Mouse (Mus musculus): Measurements from ENCODE around the gene Rad51b. TPM values are rescaled to one million over a fixed set of nuclear protein-coding genes. Genes with fewer than 3 reads are reported as not detected.

Gene Rad51b
- total and polyA plus RNA-seq, 3 experiments, result 1.6 to 45.5 (median 22.0) TPM

GRCm38 (mm10) chr12:79695832-79696434, 398.9 kb downstream of the Rad51b start:
- H3K4me1 ChIP-seq (ENCODE audit: insufficient read depth, low read depth, low read length), result peaks cover 6% of the 10 kb centered on the region
- ATAC-seq (ENCODE audit: extremely low read depth, insufficient number of reproducible peaks, low FRiP score, poor library complexity, severe bottlenecking), result no peak
- TF ChIP-seq GATA1 (IDR thresholded peaks at IDR 0.05; ENCODE audit: borderline replicate concordance, low read length) (no peak), POLR2AphosphoS5 (IDR thresholded peaks at IDR 0.05; ENCODE audit: insufficient replicate concordance, low read depth, low read length) (no peak), TAL1 (conservative IDR thresholded peaks at IDR 0.05; ENCODE audit: low read depth, low read length) (no peak), CTCF (IDR thresholded peaks at IDR 0.05; ENCODE audit: low read depth, low read length) (no peak), GATA2 (IDR thresholded peaks at IDR 0.05; ENCODE audit: borderline replicate concordance, low read depth, low read length) (no peak)
- no peak for DNase-seq (ENCODE audit: low spot score)
- H3K9me3 ChIP-seq (replicated peaks), result no peaks in the 10 kb centered on the region
- no peak overlapping the region for H3K4me3 ChIP-seq (ENCODE audit: low read depth, low read length)
- peaks cover 2% of the 10 kb centered on the region for H3K36me3 ChIP-seq (replicated peaks)
- H3K27me3 ChIP-seq (ENCODE audit: insufficient read depth, low read length), result no peaks in the 10 kb centered on the region

- no peak overlapping the region for H3K4me3 ChIP-seq (ENCODE audit: low read depth, low read length)
- ATAC-seq (ENCODE audit: extremely low read depth, insufficient number of reproducible peaks, low FRiP score, poor library complexity, severe bottlenecking) (no peak), DNase-seq (ENCODE audit: low spot score) (no peak)
- H3K9me3 ChIP-seq (replicated peaks), result no peaks in the 10 kb centered on the region
- H3K27me3 ChIP-seq (ENCODE audit: insufficient read depth, low read length), result no peaks in the 10 kb centered on the region
- no peak for TF ChIP-seq CTCF (IDR thresholded peaks at IDR 0.05; ENCODE audit: low read depth, low read length)
- no peak for TF ChIP-seq GATA2 (IDR thresholded peaks at IDR 0.05; ENCODE audit: borderline replicate concordance, low read depth, low read length)
- no peak for TF ChIP-seq TAL1 (conservative IDR thresholded peaks at IDR 0.05; ENCODE audit: low read depth, low read length)
- no peak for TF ChIP-seq GATA1 (IDR thresholded peaks at IDR 0.05; ENCODE audit: borderline replicate concordance, low read length)
- peaks cover 12% of the 10 kb centered on the region for H3K4me1 ChIP-seq (ENCODE audit: insufficient read depth, low read depth, low read length)
- H3K36me3 ChIP-seq (replicated peaks), result peaks cover 1% of the 10 kb centered on the region
These were observed 406.5 kb downstream of the Rad51b start for GRCm38 (mm10) chr12:79703555-79703954.

DNA sequence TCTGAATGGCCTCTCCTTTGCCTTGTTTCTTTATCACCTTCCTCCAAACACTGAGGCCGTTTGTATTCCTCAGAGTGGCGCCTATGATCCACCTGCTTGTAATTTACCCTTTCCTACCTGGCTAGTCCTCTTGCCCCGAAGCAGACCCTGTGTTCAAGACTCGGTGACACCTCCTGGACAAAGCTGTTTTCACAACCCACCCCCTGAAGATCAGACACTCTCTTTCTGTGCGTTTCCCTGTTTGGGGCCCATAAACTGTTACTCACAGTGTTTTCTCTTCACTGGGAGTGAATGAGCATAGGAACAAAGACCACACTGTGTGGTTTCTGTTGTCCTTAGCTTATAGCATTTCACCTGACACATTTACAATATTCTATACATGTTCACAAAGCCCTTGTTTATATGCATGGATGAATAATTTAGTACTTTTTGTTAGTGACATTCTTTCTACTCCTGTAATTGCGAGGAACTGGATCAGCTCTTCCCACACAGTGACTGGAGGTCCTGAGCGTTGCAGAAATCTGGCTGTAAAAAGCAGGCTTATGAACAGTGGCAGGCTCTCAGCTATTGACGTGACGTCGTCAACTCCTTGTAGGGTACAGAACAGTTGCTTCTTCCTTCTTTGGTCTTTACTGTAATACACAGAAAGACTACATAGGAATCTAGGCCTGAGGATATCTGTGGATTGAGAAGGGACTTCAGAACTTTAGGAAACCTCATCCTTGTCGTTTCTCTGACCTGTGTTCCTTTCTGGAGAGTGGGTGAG, 408.6 kb downstream of the Rad51b start:
- peaks cover 12% of the 10 kb centered on the region for H3K4me1 ChIP-seq (ENCODE audit: insufficient read depth, low read depth, low read length)
- DNase-seq (ENCODE audit: low spot score) (no peak), ATAC-seq (ENCODE audit: extremely low read depth, insufficient number of reproducible peaks, low FRiP score, poor library complexity, severe bottlenecking) (no peak)
- no peaks in the 10 kb centered on the region for H3K36me3 ChIP-seq (replicated peaks)
- no peak overlapping the region for H3K4me3 ChIP-seq (ENCODE audit: low read depth, low read length)
- no peaks in the 10 kb centered on the region for H3K9me3 ChIP-seq (replicated peaks)
- no peak for TF ChIP-seq POLR2AphosphoS5 (IDR thresholded peaks at IDR 0.05; ENCODE audit: insufficient replicate concordance, low read depth, low read length)
- no peak for TF ChIP-seq GATA2 (IDR thresholded peaks at IDR 0.05; ENCODE audit: borderline replicate concordance, low read depth, low read length)
- no peak for TF ChIP-seq TAL1 (conservative IDR thresholded peaks at IDR 0.05; ENCODE audit: low read depth, low read length)
- no peak for TF ChIP-seq GATA1 (IDR thresholded peaks at IDR 0.05; ENCODE audit: borderline replicate concordance, low read length)
- TF ChIP-seq CTCF (IDR thresholded peaks at IDR 0.05; ENCODE audit: low read depth, low read length), result no peak
- H3K27me3 ChIP-seq (ENCODE audit: insufficient read depth, low read length), result no peaks in the 10 kb centered on the region

- ATAC-seq (ENCODE audit: extremely low read depth, insufficient number of reproducible peaks, low FRiP score, poor library complexity, severe bottlenecking), result no peak
- Histone ChIP-seq H3K36me3 (replicated peaks) (no peaks in the 10 kb centered on the region), H3K9me3 (replicated peaks) (no peaks in the 10 kb centered on the region), H3K4me1 (ENCODE audit: insufficient read depth, low read depth, low read length) (peaks cover 12% of the 10 kb centered on the region), H3K27me3 (ENCODE audit: insufficient read depth, low read length) (no peaks in the 10 kb centered on the region), H3K4me3 (ENCODE audit: low read depth, low read length) (no peak overlapping the region)
- no peak for TF ChIP-seq GATA2 (IDR thresholded peaks at IDR 0.05; ENCODE audit: borderline replicate concordance, low read depth, low read length)
- TF ChIP-seq POLR2AphosphoS5 (IDR thresholded peaks at IDR 0.05; ENCODE audit: insufficient replicate concordance, low read depth, low read length), result no peak
- no peak for TF ChIP-seq GATA1 (IDR thresholded peaks at IDR 0.05; ENCODE audit: borderline replicate concordance, low read length)
- TF ChIP-seq CTCF (IDR thresholded peaks at IDR 0.05; ENCODE audit: low read depth, low read length), result no peak
- TF ChIP-seq TAL1 (conservative IDR thresholded peaks at IDR 0.05; ENCODE audit: low read depth, low read length), result no peak
- DNase-seq (ENCODE audit: low spot score), result no peak
These were observed 410.7 kb downstream of the Rad51b start for GRCm38 (mm10) chr12:79707565-79708422.

GRCm38 (mm10) chr12:79708423-79708733, 411.3 kb downstream of the Rad51b start:
- TF ChIP-seq TAL1 (conservative IDR thresholded peaks at IDR 0.05; ENCODE audit: low read depth, low read length), result no peak
- TF ChIP-seq CTCF (IDR thresholded peaks at IDR 0.05; ENCODE audit: low read depth, low read length), result no peak
- TF ChIP-seq GATA1 (IDR thresholded peaks at IDR 0.05; ENCODE audit: borderline replicate concordance, low read length), result no peak
- TF ChIP-seq POLR2AphosphoS5 (IDR thresholded peaks at IDR 0.05; ENCODE audit: insufficient replicate concordance, low read depth, low read length), result no peak
- no peak for TF ChIP-seq GATA2 (IDR thresholded peaks at IDR 0.05; ENCODE audit: borderline replicate concordance, low read depth, low read length)
- no peak for ATAC-seq (ENCODE audit: extremely low read depth, insufficient number of reproducible peaks, low FRiP score, poor library complexity, severe bottlenecking)
- no peak overlapping the region for H3K4me3 ChIP-seq (ENCODE audit: low read depth, low read length)
- no peak for DNase-seq (ENCODE audit: low spot score)
- no peaks in the 10 kb centered on the region for H3K36me3 ChIP-seq (replicated peaks)
- peaks cover 12% of the 10 kb centered on the region for H3K4me1 ChIP-seq (ENCODE audit: insufficient read depth, low read depth, low read length)
- H3K9me3 ChIP-seq (replicated peaks), result no peaks in the 10 kb centered on the region
- H3K27me3 ChIP-seq (ENCODE audit: insufficient read depth, low read length), result no peaks in the 10 kb centered on the region

GRCm38 (mm10) chr12:79713286-79713685, 416.2 kb downstream of the Rad51b start:
- DNase-seq (ENCODE audit: low spot score), result no peak
- H3K9me3 ChIP-seq (replicated peaks), result no peaks in the 10 kb centered on the region
- no peaks in the 10 kb centered on the region for H3K27me3 ChIP-seq (ENCODE audit: insufficient read depth, low read length)
- TF ChIP-seq TAL1 (conservative IDR thresholded peaks at IDR 0.05; ENCODE audit: low read depth, low read length), result no peak
- no peak for TF ChIP-seq POLR2AphosphoS5 (IDR thresholded peaks at IDR 0.05; ENCODE audit: insufficient replicate concordance, low read depth, low read length)
- TF ChIP-seq CTCF (IDR thresholded peaks at IDR 0.05; ENCODE audit: low read depth, low read length), result no peak
- TF ChIP-seq GATA2 (IDR thresholded peaks at IDR 0.05; ENCODE audit: borderline replicate concordance, low read depth, low read length), result no peak
- TF ChIP-seq GATA1 (IDR thresholded peaks at IDR 0.05; ENCODE audit: borderline replicate concordance, low read length), result no peak
- H3K36me3 ChIP-seq (replicated peaks), result no peaks in the 10 kb centered on the region
- no peak for ATAC-seq (ENCODE audit: extremely low read depth, insufficient number of reproducible peaks, low FRiP score, poor library complexity, severe bottlenecking)
- no peaks in the 10 kb centered on the region for H3K4me1 ChIP-seq (ENCODE audit: insufficient read depth, low read depth, low read length)
- no peak overlapping the region for H3K4me3 ChIP-seq (ENCODE audit: low read depth, low read length)
